Mouse (Mus musculus): ENCODE data around the gene Efna5.

- TF ChIP-seq USF1 (IDR thresholded peaks at IDR 0.05; ENCODE audit: low read depth) (no peak), E2F4 (IDR thresholded peaks at IDR 0.05; ENCODE audit: insufficient read depth) (no peak), POLR2A (IDR thresholded peaks at IDR 0.05; ENCODE audit: insufficient read length, low read depth) (no peak), TCF12 (IDR thresholded peaks at IDR 0.05; ENCODE audit: insufficient read depth, poor library complexity, severe bottlenecking) (no peak), MAX (IDR thresholded peaks at IDR 0.05; ENCODE audit: low read depth) (no peak), MYOD1 (IDR thresholded peaks at IDR 0.05; ENCODE audit: control insufficient read depth in 1 of 3, insufficient read length in 2 of 3, low read depth in 2 of 3) (no peak), MYOG (IDR thresholded peaks at IDR 0.05; ENCODE audit: control insufficient read depth in 1 of 3, insufficient read depth in 1 of 3, insufficient read length in 2 of 3, low read depth in 2 of 3) (no peak), POLR2AphosphoS2 (IDR thresholded peaks at IDR 0.05; ENCODE audit: insufficient read length, low read depth) (no peak), TCF3 (IDR thresholded peaks at IDR 0.05; ENCODE audit: insufficient read length, low read depth) (no peak), REST (IDR thresholded peaks at IDR 0.05; ENCODE audit: insufficient read depth, insufficient read length) (no peak), SRF (IDR thresholded peaks at IDR 0.05; ENCODE audit: control insufficient read depth, insufficient read length, low read depth) (no peak), CEBPB (IDR thresholded peaks at IDR 0.05; ENCODE audit: insufficient read depth, poor library complexity, severe bottlenecking) (no peak)
These were observed 151.2 kb downstream of the Efna5 start for GRCm38 (mm10) chr17:62729754-62730470.
